Mouse (Mus musculus): ENCODE measurements around the gene Fam131a.

The Fam131a gene

DNA sequence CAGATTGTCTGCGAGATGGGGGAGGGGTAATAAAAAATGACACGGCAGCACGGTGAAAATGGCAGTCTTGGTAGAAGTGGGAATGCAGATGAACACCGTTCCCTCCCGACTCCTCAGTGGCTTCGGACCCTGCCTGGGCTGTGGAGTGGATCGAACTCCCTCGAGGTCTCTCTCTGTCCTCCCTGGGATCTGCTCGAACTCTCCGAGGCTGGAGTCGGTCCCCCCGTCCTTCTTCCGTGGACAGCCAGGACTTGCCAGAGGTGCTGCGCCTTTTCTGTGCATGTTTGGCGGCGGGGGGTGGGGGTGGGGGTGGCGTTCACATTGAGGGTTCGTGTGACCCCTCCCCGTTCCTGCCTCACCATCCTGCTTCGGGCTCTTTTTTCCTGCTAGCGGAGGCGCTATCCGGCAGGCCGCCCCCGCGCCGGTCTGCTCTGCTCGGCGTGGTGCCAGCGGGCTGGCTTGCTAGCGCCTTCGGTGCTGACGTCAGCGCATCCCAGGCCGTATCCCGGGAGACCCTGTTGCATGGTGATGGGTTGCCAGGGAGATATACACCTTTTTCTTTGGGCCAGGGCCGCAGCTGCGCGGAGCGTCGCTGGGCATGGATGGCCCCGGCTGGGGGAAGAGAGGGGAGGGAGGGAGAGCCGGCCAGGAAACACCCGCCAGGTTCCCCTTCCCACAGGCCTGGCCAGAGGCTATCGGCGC, 2.7 kb downstream of the Fam131a start:
- no peak for DNase-seq (ENCODE audit: low read depth in 1 of 2, low spot score in 2 of 2)

GRCm38 (mm10) chr16:20699266-20699665, 6.2 kb downstream of the Fam131a start:
- no peak for DNase-seq (ENCODE audit: low read depth in 1 of 2, low spot score in 2 of 2)

DNA sequence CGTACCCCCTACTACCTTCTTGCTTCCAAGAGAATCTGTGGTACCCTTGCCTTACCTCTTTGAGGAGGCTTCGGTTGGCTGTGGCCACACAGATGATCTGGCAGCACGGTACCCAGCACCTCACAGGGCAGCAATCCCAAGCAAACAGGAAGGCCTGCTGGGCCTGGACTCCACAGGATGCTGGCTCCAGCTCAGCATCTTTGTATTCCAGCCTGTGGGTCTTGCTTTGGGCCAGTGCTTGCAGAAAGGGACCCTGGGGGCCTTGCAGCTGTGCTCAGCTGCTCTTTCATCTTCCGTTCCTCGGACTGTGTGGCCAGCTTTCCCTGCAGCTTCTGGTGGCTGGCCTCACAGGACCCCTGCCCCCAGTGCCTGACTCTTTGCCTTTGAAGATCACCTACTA, 7.0 kb downstream of the Fam131a start:
- no peak for DNase-seq (ENCODE audit: low read depth in 1 of 2, low spot score in 2 of 2)

DNA sequence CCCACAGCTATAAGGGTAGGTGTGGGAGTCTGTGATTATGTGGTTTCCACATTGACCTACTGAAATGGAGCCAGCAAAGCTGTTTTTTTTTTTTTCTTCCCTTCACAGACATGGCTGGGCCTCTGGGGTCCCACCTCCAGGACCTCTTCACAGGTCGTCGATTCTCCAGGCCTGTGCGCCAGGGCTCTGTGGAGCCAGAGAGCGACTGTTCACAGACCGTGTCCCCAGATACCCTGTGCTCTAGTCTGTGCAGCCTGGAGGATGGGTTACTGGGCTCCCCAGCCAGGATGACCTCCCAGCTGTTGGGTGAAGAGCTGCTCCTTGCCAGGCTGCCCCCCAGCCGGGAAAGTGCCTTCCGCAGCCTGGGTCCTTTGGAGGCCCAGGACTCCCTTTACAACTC, 8.3 kb downstream of the Fam131a start:
- DNase-seq (ENCODE audit: low read depth in 1 of 2, low spot score in 2 of 2): no peak

- DNase-seq (ENCODE audit: low read depth in 1 of 2, low spot score in 2 of 2): no peak
These were observed 8.9 kb downstream of the Fam131a start for GRCm38 (mm10) chr16:20701729-20702521.

GRCm38 (mm10) chr16:20702522-20702893, 9.5 kb downstream of the Fam131a start:
- DNase-seq (ENCODE audit: low read depth in 1 of 2, low spot score in 2 of 2): no peak

DNA sequence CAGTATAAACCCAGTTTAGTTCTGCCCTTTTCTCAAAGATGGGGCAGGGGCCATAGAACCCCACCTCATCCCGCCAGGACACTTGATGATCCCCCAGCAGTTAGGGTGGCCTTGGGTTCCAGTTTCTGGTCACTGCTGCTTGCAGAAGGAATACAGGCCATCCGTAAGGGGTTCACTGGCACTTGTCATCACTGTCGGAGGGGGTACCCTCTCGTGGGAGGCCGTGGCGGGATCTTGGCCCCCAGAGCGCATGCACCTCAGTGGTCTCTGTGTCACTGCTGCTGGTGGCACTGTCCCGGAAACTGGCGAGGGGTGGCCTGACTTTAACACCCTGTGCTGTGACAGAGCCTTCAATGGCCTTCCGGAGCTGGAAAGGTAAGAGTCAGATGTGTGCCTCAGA, 10.0 kb downstream of the Fam131a start:
- no peak for DNase-seq (ENCODE audit: low read depth in 1 of 2, low spot score in 2 of 2)

DNA sequence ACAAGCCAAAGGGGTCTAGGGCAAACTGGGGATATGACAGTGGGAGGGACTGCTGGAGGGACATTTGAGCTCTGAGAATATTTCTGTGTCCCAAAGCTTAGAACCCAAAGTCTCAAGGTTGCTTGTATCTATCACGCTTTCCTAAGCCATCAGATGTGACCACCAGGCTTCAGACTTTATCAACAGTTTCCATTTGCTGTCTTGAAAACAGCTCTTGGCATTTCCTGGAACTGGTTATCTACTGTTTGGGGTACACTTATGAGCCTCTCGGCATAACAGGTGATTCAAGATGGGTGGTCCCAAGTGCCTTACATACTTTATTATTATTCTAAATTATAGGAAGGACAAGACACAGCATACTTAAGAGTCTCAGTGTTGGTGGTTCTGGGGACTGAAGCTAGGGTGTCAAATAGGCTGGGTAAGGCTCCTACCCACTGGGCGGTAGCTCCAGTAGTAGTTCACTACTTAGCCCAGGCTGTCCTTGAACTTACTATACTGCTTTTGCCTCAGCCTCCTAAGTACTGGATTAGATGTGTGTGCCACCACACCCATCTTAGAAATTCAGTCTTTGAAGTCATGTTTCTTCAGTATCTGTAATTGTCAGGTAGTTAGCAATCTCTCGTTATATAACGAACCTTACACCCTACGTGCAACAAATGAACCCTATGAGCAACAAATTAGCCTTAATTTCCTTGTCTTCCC, 10.8 kb downstream of the Fam131a start:
- DNase-seq (ENCODE audit: low read depth in 1 of 2, low spot score in 2 of 2): no peak

DNA sequence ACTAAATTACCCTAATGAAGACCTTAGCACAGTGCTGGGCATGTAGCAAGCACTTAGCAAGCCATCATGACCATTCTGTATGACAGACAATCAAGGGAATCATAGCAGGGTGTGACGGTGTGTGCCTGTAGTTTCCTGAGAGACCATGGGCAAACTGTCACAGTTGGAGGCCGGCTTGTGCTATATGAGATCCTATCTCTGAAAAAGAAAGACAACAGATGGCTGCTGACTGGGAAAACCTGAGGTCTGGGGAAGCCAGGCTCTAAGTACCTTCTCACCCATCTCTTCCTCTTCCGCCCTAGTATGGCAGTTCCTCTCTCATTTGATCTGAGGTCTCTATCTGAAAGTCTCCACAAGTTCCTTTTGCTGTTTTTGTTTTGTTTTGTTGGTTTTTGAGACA, 12.7 kb downstream of the Fam131a start:
- DNase-seq (ENCODE audit: low read depth in 1 of 2, low spot score in 2 of 2): no peak

- no peak for DNase-seq (ENCODE audit: low read depth in 1 of 2, low spot score in 2 of 2)
These were observed 13.5 kb downstream of the Fam131a start for GRCm38 (mm10) chr16:20706407-20707055.

GRCm38 (mm10) chr16:20708220-20708938, 15.3 kb downstream of the Fam131a start:
- DNase-seq (ENCODE audit: low read depth in 1 of 2, low spot score in 2 of 2): no peak

DNA sequence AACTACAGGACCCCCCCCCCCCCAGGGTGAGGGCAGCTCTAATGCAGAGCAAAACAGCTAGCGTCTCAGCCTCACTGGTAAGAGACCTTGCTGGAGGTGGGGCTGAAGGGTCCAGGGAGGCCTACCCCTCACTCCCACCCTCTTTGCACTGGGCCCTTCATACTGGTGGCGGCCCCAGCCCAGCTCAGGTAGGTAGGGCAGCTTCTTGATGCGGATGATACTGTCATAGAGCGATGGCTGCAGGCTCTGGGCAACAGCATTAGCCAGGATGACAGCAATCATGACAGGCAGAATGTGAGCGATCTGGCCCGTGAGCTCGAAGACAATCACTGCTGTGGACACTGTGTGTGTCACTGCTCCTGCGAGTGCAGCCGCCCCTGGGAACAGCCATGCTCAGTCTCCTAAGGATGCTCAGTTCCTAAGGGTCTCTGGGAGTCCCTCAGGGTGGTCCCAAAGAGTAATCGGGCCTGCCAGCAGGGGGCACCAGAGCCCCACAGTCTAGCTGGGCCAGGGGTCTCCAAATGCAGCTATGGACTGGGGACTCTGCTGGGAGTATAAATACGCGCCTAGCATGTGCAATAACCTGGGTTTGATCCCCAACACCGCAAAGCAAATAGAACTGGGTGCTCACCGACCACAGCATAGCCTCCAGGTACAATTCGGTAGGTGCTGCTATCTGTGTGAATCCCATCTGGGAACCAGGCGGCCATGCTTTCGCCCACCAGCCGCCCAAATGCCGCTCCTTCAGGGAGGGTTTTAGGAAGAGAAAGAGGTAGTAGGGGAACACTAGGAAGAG, 16.1 kb downstream of the Fam131a start:
- DNase-seq (ENCODE audit: low read depth in 1 of 2, low spot score in 2 of 2): no peak

- DNase-seq (ENCODE audit: low read depth in 1 of 2, low spot score in 2 of 2): no peak
These were observed 17.3 kb downstream of the Fam131a start for GRCm38 (mm10) chr16:20710370-20710769.

DNA sequence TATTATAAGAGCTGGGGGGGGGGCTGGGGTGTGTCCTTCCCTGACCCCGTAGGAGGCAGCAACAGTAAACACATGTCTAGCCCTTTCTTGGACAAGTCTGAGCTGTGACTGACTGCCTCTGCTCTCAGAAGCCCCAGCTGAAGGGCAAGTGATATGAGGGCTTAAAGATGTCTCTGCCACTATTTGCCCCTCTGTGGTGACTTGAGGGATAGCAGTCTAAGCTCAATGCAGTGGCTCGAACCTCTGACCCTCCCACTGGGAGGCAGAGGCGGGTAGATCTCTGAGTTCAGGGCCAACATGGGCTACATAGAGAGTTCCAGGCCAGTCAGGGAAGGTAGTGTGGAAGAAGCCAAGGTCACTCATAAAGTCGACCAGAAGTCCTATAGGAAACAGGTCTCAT, 17.8 kb downstream of the Fam131a start:
- DNase-seq (ENCODE audit: low read depth in 1 of 2, low spot score in 2 of 2): no peak

DNA sequence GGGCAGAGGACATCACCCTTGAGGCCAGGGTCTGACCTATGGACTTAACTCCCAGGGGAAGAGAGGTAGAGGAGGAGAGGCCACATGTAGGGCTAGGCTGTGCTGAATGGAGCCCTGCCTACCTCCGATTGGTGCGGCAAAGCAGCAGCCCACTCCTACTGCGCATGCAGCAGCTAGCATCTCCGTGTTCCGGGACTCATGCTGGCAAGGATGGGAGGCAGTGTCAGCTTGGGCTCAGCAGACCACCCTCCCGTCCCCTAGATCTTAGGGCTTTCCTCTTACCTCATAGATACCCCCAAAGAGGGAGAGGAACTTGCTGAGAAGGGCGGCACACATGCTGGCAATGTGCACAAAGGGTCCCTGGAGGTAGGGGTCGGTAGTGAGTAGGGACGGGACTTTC, 19.1 kb downstream of the Fam131a start:
- no peak for DNase-seq (ENCODE audit: low read depth in 1 of 2, low spot score in 2 of 2)

DNA sequence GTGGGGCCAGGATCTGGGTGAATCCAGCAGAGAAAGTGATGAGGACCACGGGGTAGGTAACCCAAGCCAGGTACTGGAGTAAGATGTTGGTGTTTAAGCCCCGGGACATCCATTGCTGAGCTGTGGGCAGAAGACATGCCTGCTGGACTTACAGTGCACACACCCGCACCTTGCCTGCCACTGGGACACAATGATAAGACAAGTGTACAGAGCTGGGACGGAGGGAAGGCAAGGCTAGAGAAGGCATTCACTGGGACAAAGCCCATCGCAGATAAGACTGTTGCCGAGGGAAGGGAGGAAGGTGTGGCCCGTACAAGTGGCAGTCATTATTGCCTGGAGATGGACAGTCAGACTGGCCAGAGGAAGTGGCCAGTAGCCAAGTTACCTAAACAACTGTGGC, 19.8 kb downstream of the Fam131a start:
- DNase-seq (ENCODE audit: low read depth in 1 of 2, low spot score in 2 of 2): no peak

DNA sequence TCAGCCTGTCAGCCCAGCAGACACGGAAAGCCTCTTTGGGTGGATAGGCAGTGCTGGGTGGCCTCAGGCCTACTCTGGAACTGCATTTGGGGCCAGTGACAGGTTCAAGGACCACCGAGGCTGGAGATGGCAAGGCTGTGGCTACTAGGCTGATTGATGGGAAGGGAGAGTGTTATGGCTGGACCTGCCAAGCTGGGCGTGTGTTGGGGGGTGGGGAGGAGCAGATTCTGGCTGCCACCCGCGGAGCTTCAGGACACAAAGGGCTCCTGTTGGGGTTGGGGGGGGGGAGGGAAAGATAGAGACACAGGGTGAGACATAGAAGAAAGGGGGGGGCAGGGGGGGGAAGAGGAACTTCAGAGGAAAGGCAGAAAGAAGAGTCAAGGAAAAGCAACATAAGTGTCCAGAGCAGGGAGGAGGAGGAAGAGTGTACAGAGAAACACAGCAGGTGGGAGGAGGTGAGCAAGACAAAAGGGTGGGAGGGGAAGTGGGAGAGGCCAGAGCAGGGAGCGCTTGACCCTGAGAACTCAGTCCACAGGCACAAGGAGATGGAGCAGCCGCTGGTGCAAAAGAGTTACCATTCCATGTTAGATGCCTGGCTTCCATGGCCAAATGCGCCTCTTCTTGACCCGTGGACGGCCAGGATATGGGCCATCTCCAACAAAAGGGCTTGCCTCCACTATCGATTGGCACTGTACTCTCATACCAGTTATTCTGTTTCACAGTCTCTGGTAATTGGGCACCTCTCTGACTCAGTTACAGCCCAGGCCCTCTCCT, 21.5 kb downstream of the Fam131a start:
- DNase-seq (ENCODE audit: low read depth in 1 of 2, low spot score in 2 of 2): no peak

DNA sequence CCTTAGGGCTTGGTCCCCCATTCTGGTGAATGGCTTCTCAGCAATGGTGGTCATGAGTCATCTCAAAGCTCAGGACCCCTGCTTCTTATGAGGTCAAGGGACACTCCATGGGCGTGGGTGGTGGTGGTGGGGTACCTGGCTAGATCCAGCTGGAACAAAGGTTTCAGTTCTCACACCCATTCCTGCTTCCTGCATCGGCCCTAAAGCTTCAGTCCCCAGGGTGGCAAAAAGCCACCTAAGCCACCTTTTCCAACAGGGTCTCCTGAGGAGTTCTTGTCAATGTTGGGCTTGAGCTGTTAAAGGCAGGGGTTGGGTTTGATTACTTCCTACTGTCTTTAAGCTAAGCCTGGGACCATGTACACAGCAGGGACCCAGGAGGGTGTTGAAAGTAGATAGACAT, 22.1 kb downstream of the Fam131a start:
- no peak for DNase-seq (ENCODE audit: low read depth in 1 of 2, low spot score in 2 of 2)

GRCm38 (mm10) chr16:20715566-20715965, 22.5 kb downstream of the Fam131a start:
- DNase-seq (ENCODE audit: low read depth in 1 of 2, low spot score in 2 of 2): no peak

Data from monocyte, adult 2 months (primary cell).